Mouse (Mus musculus) testis, adult 2 months (tissue): ENCODE data around the gene Fam50a. TPM values are rescaled to one million over a fixed set of nuclear protein-coding genes. Genes with fewer than 3 reads are reported as not detected.

Experiments
- H3K27ac ChIP-seq: fragments of 200-500 bp; 2 replicates; pipeline ENCODE4 v1.5.1; 2012; ENCODE audit warnings: low read depth, low read length; ENCODE audit not compliant: control insufficient read depth, insufficient read depth
- H3K27me3 ChIP-seq: fragments of 200-500 bp; 2 replicates; pipeline ENCODE4 v1.6.1; 2012; ENCODE audit warnings: mild to moderate bottlenecking, low read length, moderate library complexity; ENCODE audit not compliant: control insufficient read depth, insufficient read depth
- H3K36me3 ChIP-seq: fragments of 200-500 bp; 2 replicates; pipeline ENCODE4 v1.6.1; 2012; ENCODE audit warnings: mild to moderate bottlenecking, low read length; ENCODE audit not compliant: control insufficient read depth, insufficient read depth
- H3K4me1 ChIP-seq: fragments of 200-500 bp; 2 replicates; pipeline ENCODE4 v1.6.1; 2012; ENCODE audit warnings: low read length; ENCODE audit not compliant: control insufficient read depth, insufficient read depth
- H3K4me3 ChIP-seq: fragments of 200-500 bp; 2 replicates; pipeline ENCODE4 v1.5.1; 2012; ENCODE audit warnings: low read depth, mild to moderate bottlenecking, low read length, moderate library complexity, mixed read lengths; ENCODE audit not compliant: control insufficient read depth
- CTCF ChIP-seq: fragments of 200-500 bp; IDR thresholded peaks from 2 replicates; pipeline ENCODE4 v1.5.1; 2012; ENCODE audit warnings: low read depth, mild to moderate bottlenecking, inconsistent platforms, low read length, moderate library complexity; ENCODE audit not compliant: control insufficient read depth, insufficient read depth, insufficient replicate concordance
- POLR2A ChIP-seq: fragments of 200-500 bp; IDR thresholded peaks from 2 replicates; pipeline ENCODE4 v1.6.1; 2012; ENCODE audit warnings: low read depth, mild to moderate bottlenecking, inconsistent platforms, low read length, moderate library complexity; ENCODE audit not compliant: control insufficient read depth
- polyA plus RNA-seq: library from polyadenylated mRNA; depleted of rRNA; stranded (reverse); fragments of >200 nt; gene quantifications from 2 replicates; pipeline ENCODE4 v1.2.3, GENCODE M21; 2012; rRNA removed

Gene Fam50a
- polyA plus RNA-seq: 1.4 and 1.9 TPM in 2 replicates

- TF ChIP-seq CTCF: no peak
- TF ChIP-seq POLR2A: peak; percentile 47; the same call in 1 of the 2 replicates
- Histone ChIP-seq H3K27ac (peak within 1 kb of the TSS; percentile 55), H3K36me3 (no peaks in the 10 kb centered on the region), H3K4me1 (no peaks in the 10 kb centered on the region), H3K27me3 (no peaks in the 10 kb centered on the region), H3K4me3 (peak within 1 kb of the TSS; percentile 89)
Observed at GRCm38 (mm10) chrX:74312540-74313464, at the start of gene Fam50a. Gene Fam50a, plus strand, starts transcription at chrX:74313033.

GRCm38 (mm10) chrX:74269736-74270061 is 43.1 kb upstream of the Fam50a start:
- TF ChIP-seq POLR2A (no peak), CTCF (no peak)
- Histone ChIP-seq H3K36me3 (no peaks in the 10 kb centered on the region), H3K4me3 (peak overlapping the region; percentile 67), H3K27me3 (no peaks in the 10 kb centered on the region), H3K4me1 (0 out of 2 replicates have a peak, but pooled peaks cover 2% of the 10 kb centered on the region), H3K27ac (peak overlapping the region; percentile 69)

- no peaks in the 10 kb centered on the region for H3K27me3 ChIP-seq
- peak within 1 kb of the TSS; percentile 73 for H3K27ac ChIP-seq
- 0 out of 2 replicates have a peak, but pooled peaks cover 2% of the 10 kb centered on the region for H3K4me1 ChIP-seq
- peak; percentile 88 for TF ChIP-seq POLR2A
- no peak for TF ChIP-seq CTCF
- H3K36me3 ChIP-seq: no peaks in the 10 kb centered on the region
- peak within 1 kb of the TSS; percentile 67 for H3K4me3 ChIP-seq
Observed at GRCm38 (mm10) chrX:74270062-74270901, 42.6 kb upstream of the Fam50a start, which contains the start of gene Rpl10. Gene Rpl10, plus strand, starts transcription at chrX:74270812.

GRCm38 (mm10) chrX:74270902-74271551 is 41.8 kb upstream of the Fam50a start:
- 0 out of 2 replicates have a peak, but pooled peaks cover 2% of the 10 kb centered on the region for H3K4me1 ChIP-seq
- no peaks in the 10 kb centered on the region for H3K27me3 ChIP-seq
- no peak for TF ChIP-seq CTCF
- no peak for TF ChIP-seq POLR2A
- peak overlapping the region; percentile 36; the same call in 1 of the 2 replicates for H3K27ac ChIP-seq
- peak overlapping the region; percentile 67 for H3K4me3 ChIP-seq
- H3K36me3 ChIP-seq: no peaks in the 10 kb centered on the region

GRCm38 (mm10) chrX:74273422-74274322 is 39.2 kb upstream of the Fam50a start:
- Histone ChIP-seq H3K27ac (no peak overlapping the region), H3K4me3 (no peak overlapping the region), H3K27me3 (no peaks in the 10 kb centered on the region), H3K4me1 (0 out of 2 replicates have a peak, but pooled peaks cover 2% of the 10 kb centered on the region), H3K36me3 (no peaks in the 10 kb centered on the region)
- TF ChIP-seq CTCF (no peak), POLR2A (no peak)

- Histone ChIP-seq H3K4me3 (no peak overlapping the region), H3K27me3 (no peaks in the 10 kb centered on the region), H3K4me1 (no peaks in the 10 kb centered on the region; the same call in 1 of the 2 replicates), H3K36me3 (no peaks in the 10 kb centered on the region), H3K27ac (no peak overlapping the region)
- TF ChIP-seq POLR2A (no peak), CTCF (no peak)
Observed at GRCm38 (mm10) chrX:74277916-74278315, 34.9 kb upstream of the Fam50a start.
